7 mouse cellular contexts compared by ENCODE assay signal in the genomic region with DNA sequence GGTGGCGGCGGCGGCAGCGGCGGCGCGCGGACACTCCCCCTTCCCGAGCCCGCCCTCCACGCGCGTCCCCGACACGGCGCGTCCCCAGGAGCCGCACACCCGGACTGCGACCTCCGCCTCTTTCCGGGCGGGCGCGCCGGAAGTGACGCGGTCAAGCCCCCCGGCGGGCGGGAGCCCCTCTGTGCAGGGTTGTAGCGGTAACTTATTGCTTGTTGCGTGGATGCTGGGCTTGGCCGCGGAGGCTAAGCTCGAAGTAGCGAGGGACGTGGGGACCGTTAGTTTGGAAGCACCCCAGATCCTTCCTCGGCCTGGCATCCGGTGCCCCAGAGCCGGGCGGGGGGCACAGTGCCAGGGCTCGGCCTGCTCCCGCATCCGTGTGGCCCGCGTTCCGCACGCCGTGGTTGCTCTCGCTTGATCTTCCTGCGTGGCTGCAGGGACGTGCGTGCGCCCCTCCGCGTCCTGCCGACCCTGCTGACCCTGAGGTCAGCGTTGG. TPM values are rescaled to one million over a fixed set of nuclear protein-coding genes. Genes with fewer than 3 reads are reported as not detected.
DNase-seq lines count a peak whose midpoint lies in the region; ATAC-seq lines count a peak whose summit lies in the region.

A gene (minus strand): TSS at position 90 of the 493 bp plus-strand sequence.

- H3K9me3 ChIP-seq in embryonic facial prominence, embryonic 10.5 days = no peaks in the 10 kb centered on the region
- H3K9me3 ChIP-seq in limb, embryonic 10.5 days (replicated peaks) = no peaks in the 10 kb centered on the region
- H3K9me3 ChIP-seq in midbrain, embryonic 13.5 days = no peaks in the 10 kb centered on the region

- H3K4me2 ChIP-seq in midbrain, embryonic 13.5 days (replicated peaks) = peak within 1 kb of the TSS; percentile 84

- H3K4me3 ChIP-seq in embryonic facial prominence, embryonic 10.5 days = peak within 1 kb of the TSS; percentile 80
- H3K4me3 ChIP-seq in limb, embryonic 10.5 days = peak within 1 kb of the TSS; percentile 95
- H3K4me3 ChIP-seq in midbrain, embryonic 13.5 days (replicated peaks) = peak within 1 kb of the TSS; percentile 99

- H3K27ac ChIP-seq in embryonic facial prominence, embryonic 10.5 days (replicated peaks) = peak within 1 kb of the TSS; percentile 96
- H3K27ac ChIP-seq in limb, embryonic 10.5 days = peak within 1 kb of the TSS; percentile 97
- H3K27ac ChIP-seq in midbrain, embryonic 13.5 days = peak within 1 kb of the TSS; percentile 94

- no peaks in the 10 kb centered on the region for H3K27me3 ChIP-seq in embryonic facial prominence, embryonic 10.5 days (replicated peaks; ENCODE audit: low read depth, poor library complexity, severe bottlenecking)
- H3K27me3 ChIP-seq in limb, embryonic 10.5 days (ENCODE audit: low read depth, poor library complexity, severe bottlenecking) = no peaks in the 10 kb centered on the region
- H3K27me3 ChIP-seq in midbrain, embryonic 13.5 days = no peaks in the 10 kb centered on the region

- peaks cover 4% of the 10 kb centered on the region for H3K36me3 ChIP-seq in embryonic facial prominence, embryonic 10.5 days (replicated peaks)
- H3K36me3 ChIP-seq in limb, embryonic 10.5 days = peaks cover 7% of the 10 kb centered on the region
- no peaks in the 10 kb centered on the region for H3K36me3 ChIP-seq in midbrain, embryonic 13.5 days

- peak; percentile 86 for ATAC-seq in granulocyte monocyte progenitor cell, adult 5-6 weeks (replicated peaks; ENCODE audit: poor library complexity, severe bottlenecking)
- peak; percentile 97 for ATAC-seq in midbrain, embryonic 13.5 days

- H3K4me1 ChIP-seq in embryonic facial prominence, embryonic 10.5 days = peaks cover 12% of the 10 kb centered on the region
- H3K4me1 ChIP-seq in limb, embryonic 10.5 days = peaks cover 13% of the 10 kb centered on the region; the same call in 1 of the 2 replicates
- H3K4me1 ChIP-seq in midbrain, embryonic 13.5 days (replicated peaks) = peaks cover 19% of the 10 kb centered on the region

- H3K9ac ChIP-seq in midbrain, embryonic 13.5 days (replicated peaks) = peak within 1 kb of the TSS; percentile 98

- DNase-seq in adrenal gland, postnatal 10 days = peak; percentile 95
- DNase-seq in embryonic facial prominence, embryonic 10.5 days (ENCODE audit: low spot score) = peak; percentile 93
- peak; percentile 87 for DNase-seq in kidney, adult 11 months
- DNase-seq in limb, embryonic 10.5 days (ENCODE audit: low spot score) = peak; percentile 92
- DNase-seq in spleen, adult 12 weeks (ENCODE audit: low spot score) = peak; percentile 72

- under 1% methylated on average over 59 of the region's 60 CpGs for WGBS in embryonic facial prominence, embryonic 10.5 days
- under 1% methylated on average over 47 of the region's 60 CpGs for WGBS in limb, embryonic 10.5 days
- WGBS in midbrain, embryonic 13.5 days = under 1% methylated on average over 52 of the region's 60 CpGs

RNA-seq across cellular contexts. Expression of the gene that starts here (rescaled TPM):
- total RNA-seq in adrenal gland, postnatal 10 days (2021) = 100 to 1,000 TPM in 1 of 2 experiments, 10 to 100 TPM in 1; 93.2 to 107 TPM
- 64.3 and 67.6 TPM in 2 replicates for polyA plus RNA-seq in embryonic facial prominence, embryonic 10.5 days (2016; fragmentation: Nextera tagmentation; extraction: Ambion mirVana)
- 59.3 and 64.8 TPM in 2 replicates for total RNA-seq in granulocyte monocyte progenitor cell, adult 5-6 weeks (2014; fragmentation: Nextera tagmentation)
- total RNA-seq in granulocyte monocyte progenitor cell, adult 5-6 weeks (2017) = 78.1 and 85.3 TPM in 2 replicates
- 62.3 and 76.2 TPM in 2 replicates for polyA plus RNA-seq in limb, embryonic 10.5 days (2016; fragmentation: Nextera tagmentation; extraction: Ambion mirVana)
- polyA plus RNA-seq in midbrain, embryonic 13.5 days (2015; fragmentation: Nextera tagmentation; extraction: Ambion mirVana) = 119 and 126 TPM in 2 replicates

Comparison
In these comparisons a context has a peak if more than half of its experiments do, and no peak if none do; other contexts are left out.
1. Peak in every context shown above with its lines: DNase-seq, ATAC-seq, H3K4me3 ChIP-seq and H3K27ac ChIP-seq.